Mouse (Mus musculus) mesoderm, embryonic 11.5 days (tissue): ENCODE measurements around the gene Faim2.

Experiments used
- DNase-seq: peaks from one replicate; pipeline ENCODE4 v3.0.0-alpha.2; 2012; ENCODE audit warnings: low read depth, low spot score

Faim2 gene

GRCm38 (mm10) chr15:99469067-99469466 is 58.9 kb downstream of the Faim2 start:
- peak; percentile 79 for DNase-seq

GRCm38 (mm10) chr15:99463194-99463593 is 64.8 kb downstream of the Faim2 start:
- no peak for DNase-seq

GRCm38 (mm10) chr15:99457606-99458401 is 70.2 kb downstream of the Faim2 start, which contains the start of gene Nckap5l:
Nckap5l (minus strand) TSS chr15:99457748.
- peak; percentile 96 for DNase-seq

- DNase-seq, result peak; percentile 66
These were observed 70.9 kb downstream of the Faim2 start for GRCm38 (mm10) chr15:99456963-99457605.

- DNase-seq, result no peak
These were observed 71.5 kb downstream of the Faim2 start for GRCm38 (mm10) chr15:99456338-99456962.

GRCm38 (mm10) chr15:99455415-99455814 is 72.5 kb downstream of the Faim2 start:
- no peak for DNase-seq

GRCm38 (mm10) chr15:99454585-99455279 is 73.2 kb downstream of the Faim2 start:
- no peak for DNase-seq

- no peak for DNase-seq
These were observed 74.6 kb downstream of the Faim2 start for GRCm38 (mm10) chr15:99453153-99453900.

- DNase-seq, result no peak
These were observed 78.1 kb downstream of the Faim2 start for GRCm38 (mm10) chr15:99449751-99450280.

- no peak for DNase-seq
These were observed 78.7 kb downstream of the Faim2 start for GRCm38 (mm10) chr15:99449131-99449750.
